Mouse (Mus musculus) right cerebral cortex, adult 2 months (tissue): ENCODE results near the gene Kif1c.
"Not testable (repeated sequence)": the region's sequence is repeated elsewhere in the genome, so short reads cannot be mapped to it uniquely, and the experiment has no call there.

Experiments
- DNase-seq, 2 experiments: peaks; one replicate each; pipeline ENCODE4 v3.0.0; 2021 to 2022; ENCODE audit warnings: low spot score in 2 of 2

The Kif1c gene

DNA sequence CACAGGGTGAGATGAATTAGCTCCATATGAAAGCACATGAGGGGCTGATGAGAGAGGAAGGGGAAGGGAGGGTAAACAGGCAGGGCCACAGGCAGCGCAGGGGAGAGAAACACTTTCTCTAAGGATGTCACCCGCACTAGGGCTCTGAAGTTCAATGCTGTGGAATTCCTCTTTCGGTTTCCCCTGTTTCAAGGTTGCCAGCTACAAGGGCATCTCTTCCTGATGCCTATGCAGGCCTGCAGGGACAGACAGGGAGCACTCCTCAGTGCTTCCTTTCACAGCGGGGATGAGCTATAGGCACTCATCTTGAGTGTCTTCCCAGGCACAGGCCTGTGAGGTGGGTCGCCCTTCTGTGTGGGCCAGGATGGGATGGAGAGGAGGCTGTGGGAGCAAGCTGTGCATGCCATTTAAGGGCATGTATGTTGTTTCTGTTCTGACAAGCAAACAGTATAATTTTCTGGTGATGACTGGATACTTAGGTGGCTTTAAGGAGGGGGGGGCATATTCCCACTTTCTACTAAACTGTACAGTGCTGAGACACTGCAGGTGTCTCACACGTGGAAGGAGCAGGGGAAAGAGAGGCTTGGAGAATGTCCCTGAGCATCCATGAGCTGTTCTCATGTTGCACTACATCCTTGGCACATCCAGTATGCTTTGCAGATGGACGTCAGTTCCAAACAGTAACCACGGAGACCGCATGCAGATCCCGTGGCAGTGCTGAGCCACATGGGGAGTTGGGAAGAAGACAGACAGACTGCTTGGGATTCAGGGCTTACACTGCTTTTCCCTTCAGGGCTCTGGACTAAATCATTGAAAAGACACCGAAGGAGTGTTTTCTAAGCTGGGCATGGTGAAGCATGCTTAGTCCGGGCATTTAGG is 42.5 kb downstream of the Kif1c start:
- DNase-seq, result no peak

DNA sequence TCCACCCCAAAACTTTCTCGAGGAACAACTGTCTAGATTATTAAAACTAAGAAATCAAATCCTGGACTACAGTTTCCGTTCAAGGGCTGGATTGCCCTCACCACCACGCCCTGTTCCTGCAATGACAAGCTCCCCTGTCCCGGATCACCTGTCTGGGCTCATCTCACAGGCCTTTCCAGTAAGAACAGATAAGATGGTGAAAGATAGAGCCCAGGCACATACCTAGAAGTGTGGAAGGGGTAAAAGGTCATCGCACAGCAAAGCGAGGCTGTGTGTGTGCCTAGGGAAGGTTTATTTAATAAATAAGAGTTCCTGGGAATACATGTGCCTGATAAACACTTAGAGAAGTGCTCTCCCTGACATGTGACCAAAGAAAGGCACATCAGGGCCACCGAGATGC is 45.3 kb downstream of the Kif1c start:
- no peak for DNase-seq

DNA sequence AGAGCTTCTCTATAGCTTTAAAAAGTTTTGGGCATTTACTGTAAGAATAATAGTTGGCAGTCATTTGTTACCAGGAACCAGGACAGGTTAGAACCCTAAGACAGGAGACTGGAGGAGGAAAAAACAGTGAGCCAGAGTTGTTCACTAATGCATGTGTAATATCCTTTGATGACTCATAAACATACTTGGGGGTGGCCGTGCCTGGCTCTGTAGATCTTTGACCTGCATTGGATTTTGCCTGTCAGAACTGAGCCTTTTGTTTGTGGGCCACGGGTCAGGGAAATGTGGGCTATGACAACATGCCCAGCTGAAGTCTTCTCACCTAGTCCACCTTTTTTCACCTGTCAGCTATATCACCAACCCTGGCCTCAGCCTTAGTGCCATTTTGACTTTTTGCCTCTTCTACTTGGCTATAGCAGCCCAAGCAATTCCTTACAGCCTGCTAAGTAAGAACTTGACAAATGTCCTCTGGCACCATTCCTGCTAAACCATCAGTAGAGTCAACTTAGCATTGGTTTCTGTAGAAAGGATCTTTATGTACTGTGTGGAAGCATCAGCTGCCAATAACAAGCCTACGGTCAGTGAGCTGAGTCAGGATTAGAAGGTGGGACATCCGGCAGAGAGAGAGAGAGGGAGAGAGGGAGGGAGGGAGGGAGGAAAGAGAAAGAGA is 47.7 kb downstream of the Kif1c start:
- DNase-seq, result no peak

DNA sequence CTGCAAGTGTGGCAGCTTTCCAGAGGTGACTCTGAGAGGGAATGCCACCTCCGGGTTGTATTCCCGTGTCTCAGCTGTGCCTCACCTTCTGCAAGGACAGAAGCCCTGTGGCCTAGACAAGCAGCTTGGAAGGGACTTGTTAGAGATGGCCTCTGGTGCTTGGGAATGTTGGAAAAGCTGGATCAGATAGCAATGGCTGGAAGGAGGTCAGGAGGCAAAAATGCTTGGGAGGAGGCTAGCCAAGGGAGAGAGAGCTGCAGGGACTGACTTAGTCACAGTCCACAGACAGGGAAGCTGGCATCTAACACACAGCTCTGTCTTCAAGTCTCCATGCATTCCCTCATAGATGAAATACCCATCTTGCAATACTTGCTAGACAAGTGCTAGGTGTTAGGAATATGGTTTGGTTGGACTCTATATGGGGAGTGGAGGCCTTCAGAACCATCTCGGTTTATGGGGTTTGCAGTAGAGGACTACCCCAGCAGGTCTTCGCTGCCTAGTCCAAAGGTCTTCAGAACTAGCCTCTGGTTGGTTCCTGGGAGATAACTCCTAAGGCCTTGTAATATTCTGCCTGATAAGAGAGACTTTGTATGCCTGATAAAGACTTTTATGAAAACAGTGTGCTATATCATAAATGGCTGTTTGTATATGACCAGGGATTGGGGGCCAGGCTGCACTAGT is 52.1 kb downstream of the Kif1c start:
- no peak for DNase-seq

DNA sequence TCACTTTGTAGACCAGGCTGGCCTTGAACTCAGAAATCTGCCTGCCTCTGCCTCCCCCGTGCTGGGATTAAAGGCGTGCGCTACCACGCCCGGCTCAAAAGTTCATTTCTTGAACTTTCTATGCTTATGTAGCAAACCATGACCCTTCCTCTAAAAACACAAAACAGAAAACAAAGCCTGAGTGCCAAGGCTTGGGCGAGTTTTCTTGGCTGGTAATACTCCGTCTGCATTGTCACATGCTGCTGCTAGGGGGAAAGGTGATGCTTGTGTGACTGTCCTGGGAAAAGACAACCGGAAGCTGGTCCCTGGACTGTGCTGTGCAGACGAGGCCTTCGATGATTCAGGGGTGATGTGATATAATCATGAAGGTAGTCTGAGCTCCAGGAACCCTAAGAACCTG is 52.8 kb downstream of the Kif1c start:
- DNase-seq, result no peak

DNA sequence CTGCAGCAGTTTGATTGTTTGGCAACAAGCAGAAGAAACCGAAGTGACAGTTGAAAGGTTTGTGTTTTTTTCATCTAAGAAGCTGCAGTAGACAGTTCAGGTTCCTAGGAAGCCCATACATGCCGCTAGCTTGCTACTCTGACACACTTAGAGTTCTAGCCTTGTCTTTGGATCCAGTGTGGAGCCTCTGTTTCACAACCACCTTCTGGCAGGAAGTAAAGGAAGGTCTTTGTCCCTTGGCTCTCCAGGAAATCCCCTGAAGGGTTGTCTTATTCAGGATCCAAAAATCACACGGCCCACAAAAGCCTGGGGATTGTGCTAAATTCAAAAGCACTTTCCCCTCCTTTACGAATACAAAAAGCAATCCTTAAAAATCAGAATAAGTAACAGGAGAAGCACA is 54.1 kb downstream of the Kif1c start:
- DNase-seq, result no peak

DNA sequence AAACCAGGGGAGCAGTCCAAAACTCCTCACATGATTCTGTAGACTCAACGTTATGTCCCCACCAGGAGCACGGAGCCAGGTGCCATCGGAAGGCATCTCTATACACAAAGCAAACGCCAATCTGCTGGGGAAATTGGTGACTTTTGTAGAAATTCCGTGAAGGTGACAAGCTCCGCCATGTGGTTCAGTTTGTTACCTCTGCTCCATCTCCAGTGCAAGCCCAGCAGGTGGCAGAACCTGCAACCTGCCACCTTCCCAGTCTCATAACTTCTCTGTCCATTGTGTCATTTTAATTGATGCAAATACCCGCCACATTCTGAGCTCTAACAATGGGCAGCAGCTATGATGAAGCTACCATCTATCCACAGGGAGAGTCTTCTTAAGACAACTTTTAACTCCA is 54.6 kb downstream of the Kif1c start:
- no peak for DNase-seq

DNA sequence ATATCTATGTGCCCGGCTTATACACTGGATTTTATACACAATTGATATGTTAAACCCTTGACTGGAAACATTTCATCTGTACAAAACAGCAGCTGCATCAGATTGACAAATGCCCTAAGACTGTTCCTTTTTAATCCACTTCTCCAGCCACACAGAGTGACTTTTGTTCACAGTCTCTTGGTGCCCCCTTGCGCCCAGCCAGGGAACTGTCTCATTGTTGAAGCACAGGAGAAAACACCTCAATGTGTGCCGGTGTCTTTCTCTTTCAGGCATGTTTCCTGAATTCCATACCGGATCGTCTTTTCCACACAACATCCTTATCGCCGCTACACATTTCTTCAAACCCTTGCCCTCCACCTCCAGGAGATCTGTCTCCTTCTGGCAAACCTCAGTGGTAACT is 55.3 kb downstream of the Kif1c start:
- peak; percentile 89 to 94 for DNase-seq

DNA sequence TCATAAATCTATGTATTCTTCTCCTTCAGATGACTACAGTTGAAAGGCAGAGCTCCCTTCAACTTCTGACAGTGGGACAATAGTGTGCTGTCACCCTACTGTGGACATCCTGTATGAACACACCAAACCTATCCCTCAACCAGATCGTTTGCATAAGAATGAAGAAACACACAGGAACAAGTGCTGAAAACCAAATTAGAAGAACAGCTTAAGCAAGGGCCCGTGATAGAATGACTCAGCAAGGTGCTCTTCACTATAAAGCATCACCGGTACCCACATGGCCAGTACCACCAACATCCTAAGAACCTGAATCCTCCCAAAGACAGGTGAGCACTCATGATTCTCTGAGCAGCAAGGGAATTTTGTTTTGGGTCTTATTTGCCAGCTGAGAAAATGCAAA is 60.1 kb downstream of the Kif1c start:
- DNase-seq, result not testable (repeated sequence)

DNA sequence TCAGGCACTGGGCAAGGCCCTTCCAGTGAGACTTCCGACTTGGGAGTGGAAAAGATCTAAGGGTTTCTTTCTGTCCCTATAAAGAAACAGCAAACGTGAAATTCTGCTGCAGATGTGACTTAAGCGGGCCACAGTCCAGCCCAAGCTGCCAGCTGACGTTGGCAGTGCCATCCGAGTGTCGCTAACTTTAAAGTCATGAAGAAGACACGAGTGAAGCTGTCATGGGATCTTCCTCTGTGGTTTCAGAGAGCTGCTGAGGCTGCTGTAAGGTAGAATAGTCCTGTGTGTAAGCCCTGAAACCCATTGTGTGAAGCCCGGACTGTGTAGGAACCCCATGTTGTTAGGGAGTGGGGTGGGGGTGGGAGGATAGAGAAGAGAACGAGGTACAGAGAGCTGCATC is 62.3 kb downstream of the Kif1c start:
- no peak for DNase-seq

DNA sequence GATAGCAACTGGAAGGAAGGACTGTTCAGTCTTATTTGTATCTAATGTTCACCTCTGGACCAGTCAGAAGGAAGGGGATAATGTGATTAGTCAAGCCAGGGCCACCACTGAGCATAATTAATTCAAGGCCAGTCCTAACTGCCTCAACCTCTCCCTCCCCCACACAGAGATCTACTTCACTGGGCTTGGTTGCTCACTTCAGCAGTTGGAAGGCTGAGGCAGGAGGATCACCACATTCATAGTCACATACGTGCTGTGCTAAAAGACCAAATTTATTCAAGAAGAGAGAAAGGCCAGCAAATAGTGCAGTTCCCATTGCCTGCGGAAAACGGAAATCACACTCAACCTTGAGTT is 63.2 kb downstream of the Kif1c start:
- DNase-seq, result no peak

DNA sequence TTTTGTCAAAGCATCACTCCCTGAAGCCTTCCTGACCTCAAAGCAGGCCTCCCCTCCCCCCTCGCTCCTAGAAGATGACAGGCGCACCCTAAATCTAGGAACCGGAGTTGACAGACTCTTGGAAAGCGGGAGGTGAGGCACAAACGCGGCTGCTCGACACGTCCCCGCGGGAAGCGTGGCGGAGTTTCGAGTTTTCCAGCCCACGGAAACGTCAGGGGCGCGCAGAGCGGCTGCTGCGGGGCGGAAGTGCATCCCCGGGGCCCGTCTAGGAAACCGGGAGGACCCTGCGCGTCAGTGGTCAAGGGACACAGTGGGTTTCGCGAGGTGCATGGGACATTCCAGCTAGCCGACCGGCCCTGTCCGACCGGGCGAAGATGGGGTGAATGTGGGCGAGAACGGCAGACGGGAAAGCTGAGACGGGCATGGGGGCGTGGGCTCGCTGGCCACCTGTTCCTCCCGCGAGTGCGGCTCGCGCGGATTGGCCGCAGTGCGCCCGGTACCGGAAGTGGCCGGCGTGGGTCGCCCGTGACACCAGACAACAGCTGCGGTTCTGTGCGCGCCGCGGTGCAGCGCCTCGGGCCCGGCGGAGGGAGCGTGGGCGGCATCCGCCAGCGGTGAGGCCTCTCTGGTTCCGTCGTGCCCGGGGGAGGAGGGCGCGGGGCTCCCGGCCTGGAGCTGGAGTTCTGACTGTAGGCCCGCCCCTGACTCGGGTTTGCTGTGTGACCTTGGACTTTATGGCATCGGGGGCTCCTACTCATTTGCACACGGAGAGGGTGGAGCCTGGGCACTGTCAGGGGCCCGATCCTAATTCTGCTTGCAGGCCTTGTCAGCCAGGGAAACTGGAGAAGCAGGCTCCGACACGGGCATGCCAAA is 63.8 kb downstream of the Kif1c start, which contains the start of gene Zfp3:
TSS of gene Zfp3 (plus strand) at position 274 of the 873 bp plus-strand sequence.
- DNase-seq, result peak; percentile 80 to 87

DNA sequence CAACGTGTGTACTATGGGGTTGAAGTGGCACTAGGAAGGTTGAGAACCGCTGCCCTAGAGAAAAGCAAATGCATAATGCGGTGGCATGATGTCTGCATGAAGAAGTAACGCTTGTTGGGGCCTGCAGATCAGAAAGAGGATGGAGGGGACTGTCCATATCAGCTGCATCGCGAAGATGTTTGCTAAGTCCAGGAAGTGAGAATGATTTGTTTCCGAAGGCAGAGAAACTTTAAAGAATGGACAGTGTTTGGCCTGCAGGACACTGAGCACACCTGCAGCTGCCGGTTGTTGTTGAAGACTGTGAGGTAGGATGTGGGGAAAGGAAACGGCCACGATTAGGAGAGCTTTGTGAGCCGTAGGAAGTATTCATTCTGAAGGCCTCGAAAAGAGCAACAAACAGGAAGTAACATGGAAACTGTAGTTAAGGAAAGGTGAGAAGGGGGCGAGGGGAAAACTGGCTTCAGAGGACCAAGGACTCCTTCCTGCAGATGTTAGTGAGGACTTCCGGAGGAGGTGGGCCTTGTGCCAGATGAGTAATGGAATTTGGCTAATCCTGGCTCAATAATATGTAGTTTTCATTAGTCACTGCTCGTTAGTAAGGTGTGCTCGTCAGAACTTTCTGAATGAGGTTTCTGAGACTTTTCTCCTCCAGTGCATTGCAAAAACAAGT is 65.6 kb downstream of the Kif1c start:
- no peak for DNase-seq

DNA sequence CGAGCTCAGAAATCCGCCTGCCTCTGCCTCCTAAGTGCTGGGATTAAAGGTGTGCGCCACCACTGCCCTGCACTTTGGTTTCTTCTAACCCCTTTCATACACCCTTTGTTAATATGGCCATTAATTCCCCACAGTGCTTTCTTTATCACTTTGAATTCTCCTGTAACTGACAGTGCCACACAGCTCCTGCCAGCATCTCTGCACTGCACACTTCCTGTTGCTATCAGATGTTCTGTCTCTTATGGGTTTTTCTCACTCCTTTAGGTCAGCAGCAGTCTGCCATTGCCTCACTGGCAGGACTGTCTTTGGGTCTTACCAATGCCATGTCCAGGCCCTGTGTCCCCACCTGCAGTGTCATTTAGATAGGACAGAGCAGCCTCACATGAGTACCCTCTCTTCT is 70.5 kb downstream of the Kif1c start:
- no peak for DNase-seq

DNA sequence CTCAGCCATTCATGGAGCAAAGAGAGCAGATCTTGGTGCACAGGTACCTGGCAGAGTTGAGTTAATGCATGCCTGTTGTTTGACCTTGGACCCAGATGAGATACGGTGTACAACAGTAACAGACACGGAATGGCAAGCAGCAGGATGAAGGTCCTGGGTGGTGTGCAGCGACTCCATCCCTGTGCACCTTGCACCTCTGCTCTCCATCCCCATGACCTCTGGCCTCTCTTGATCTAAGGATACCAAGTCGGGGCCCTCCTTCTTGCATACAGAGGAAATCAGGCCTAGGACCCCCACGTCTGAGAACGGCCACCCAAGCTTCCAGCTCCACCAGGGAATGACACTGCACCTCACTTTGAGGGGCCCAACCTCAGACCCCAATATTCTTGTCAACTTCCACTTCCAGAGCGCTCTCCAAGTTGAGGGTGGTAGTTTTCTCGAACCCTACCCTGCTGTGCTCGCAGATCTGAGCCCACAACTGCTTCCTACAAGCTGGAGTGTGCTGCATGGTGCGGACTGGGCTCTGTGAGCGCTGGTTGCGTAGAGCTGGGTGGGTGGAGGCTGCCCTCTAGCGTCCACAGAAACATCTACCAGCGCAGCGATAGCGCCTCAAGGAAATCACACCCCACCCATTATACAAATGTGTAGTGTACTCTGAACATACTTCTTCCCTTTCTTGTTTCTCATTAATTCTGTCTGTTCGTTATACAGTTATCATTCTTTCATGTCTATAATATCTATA is 76.7 kb downstream of the Kif1c start:
- peak; percentile 72 to 77 for DNase-seq

DNA sequence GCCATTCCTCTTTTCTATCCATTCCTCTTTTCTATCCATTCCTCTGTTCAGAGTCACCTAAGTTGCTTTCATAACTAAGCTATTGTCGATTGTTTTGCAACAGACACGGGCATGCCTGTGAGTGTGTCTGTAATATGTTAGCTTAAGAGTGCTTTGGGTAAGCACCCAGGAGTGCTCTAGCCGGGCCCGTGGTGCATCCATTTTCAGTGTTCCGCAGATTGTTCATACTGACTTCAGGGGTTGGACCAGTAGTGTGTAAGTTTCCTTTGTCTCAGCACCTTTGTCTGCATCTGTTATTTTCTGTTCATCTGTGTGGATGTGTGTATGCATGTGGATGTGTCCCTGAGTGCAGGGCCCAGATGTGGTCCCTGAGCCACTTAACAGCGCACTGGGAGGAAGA is 77.3 kb downstream of the Kif1c start:
- DNase-seq, result no peak

DNA sequence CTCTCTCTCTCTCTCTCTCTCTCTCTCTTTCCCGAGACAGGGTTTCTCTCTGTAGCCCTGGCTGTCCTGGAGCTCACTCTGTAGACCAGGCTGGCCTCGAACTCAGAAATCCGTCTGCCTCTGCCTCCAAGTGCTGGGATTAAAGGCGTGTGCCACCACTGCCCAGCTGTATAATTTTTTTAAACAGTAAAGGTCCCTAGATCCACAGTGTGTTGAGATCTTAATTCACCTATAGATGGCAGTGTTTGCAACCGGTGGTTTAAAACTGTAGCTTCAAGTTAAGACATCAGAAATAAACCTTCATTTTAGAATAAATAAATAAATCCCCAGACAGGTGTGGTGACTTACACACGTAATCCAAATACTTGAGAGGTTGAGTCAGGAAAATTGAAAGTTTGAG is 77.7 kb downstream of the Kif1c start:
- not testable (repeated sequence) for DNase-seq
